ENCODE assay signal across 8 mouse cellular contexts in genomic region chr7:3595146-3595545, GRCm38 (mm10). TPM values are rescaled to one million over a fixed set of nuclear protein-coding genes. Genes with fewer than 3 reads are reported as not detected.
DNase-seq lines count a peak whose midpoint lies in the region; ATAC-seq and TF ChIP-seq lines count a peak whose summit lies in the region.

No protein-coding gene starts in this region.

- peak overlapping the region; percentile 48 for H3K4me3 ChIP-seq in erythroblast, embryonic 14.5 days (replicated peaks)
- peak overlapping the region; percentile 63 to 66 for H3K4me3 ChIP-seq in ES-E14 (ENCODE audit: insufficient read depth in 1 of 2, low read depth in 1 of 2, low read length in 2 of 2, poor library complexity in 1 of 2, severe bottlenecking in 1 of 2)
- H3K4me3 ChIP-seq in hindbrain, embryonic 16.5 days (ENCODE audit: low read length) = 0 out of 2 replicates have a peak overlapping the region, but pooled peaks have one; percentile 6
- peak overlapping the region; percentile 34 to 40 for H3K4me3 ChIP-seq in liver, embryonic 14.5 days (ENCODE audit: insufficient read depth in 1 of 2, low read depth in 2 of 2, low read length in 2 of 2)
- peak overlapping the region; percentile 24 for H3K4me3 ChIP-seq in stomach, embryonic 16.5 days (replicated peaks; ENCODE audit: low read length)

- no peak overlapping the region; the same call in 1 of the 2 replicates for H3K27ac ChIP-seq in ES-E14 (ENCODE audit: insufficient read depth, low read depth, low read length, poor library complexity, severe bottlenecking)
- H3K27ac ChIP-seq in hindbrain, embryonic 16.5 days (ENCODE audit: low read depth, low read length) = no peak overlapping the region
- no peak overlapping the region for H3K27ac ChIP-seq in liver, embryonic 14.5 days
- no peak overlapping the region for H3K27ac ChIP-seq in stomach, embryonic 16.5 days (ENCODE audit: low read length)

- no peaks in the 10 kb centered on the region for H3K36me3 ChIP-seq in erythroblast, embryonic 14.5 days (ENCODE audit: control insufficient read depth)
- H3K36me3 ChIP-seq in ES-E14 (ENCODE audit: control insufficient read depth, insufficient read depth, low read length, poor library complexity, severe bottlenecking) = no peaks in the 10 kb centered on the region
- no peaks in the 10 kb centered on the region for H3K36me3 ChIP-seq in hindbrain, embryonic 16.5 days (ENCODE audit: control insufficient read depth, insufficient read depth, low read length)
- H3K36me3 ChIP-seq in liver, embryonic 14.5 days (replicated peaks; ENCODE audit: control insufficient read depth, insufficient read depth, low read depth) = no peaks in the 10 kb centered on the region
- no peaks in the 10 kb centered on the region for H3K36me3 ChIP-seq in stomach, embryonic 16.5 days (ENCODE audit: control insufficient read depth, insufficient read depth, low read length)

- H3K4me1 ChIP-seq in erythroblast, embryonic 14.5 days (ENCODE audit: control insufficient read depth) = peaks cover 6% of the 10 kb centered on the region
- H3K4me1 ChIP-seq in ES-E14 (ENCODE audit: control insufficient read depth in 2 of 2, insufficient read depth in 2 of 2, low read length in 2 of 2, poor library complexity in 1 of 2) = no peaks in the 10 kb centered on the region
- no peaks in the 10 kb centered on the region for H3K4me1 ChIP-seq in hindbrain, embryonic 16.5 days (ENCODE audit: control insufficient read depth, insufficient read depth, low read depth, low read length)
- peaks cover 2 to 3% of the 10 kb centered on the region in 2 experiments; a peak in 1 of 4 replicates for H3K4me1 ChIP-seq in liver, embryonic 14.5 days (replicated peaks; ENCODE audit: control insufficient read depth in 2 of 2, insufficient read depth in 2 of 2, low read length in 1 of 2)
- no peaks in the 10 kb centered on the region for H3K4me1 ChIP-seq in stomach, embryonic 16.5 days (ENCODE audit: control insufficient read depth, insufficient read depth, low read length)

- in situ Hi-C loops in ES-E14 (cut with MboI; ENCODE audit: low sequenced_read_pairs in 2 of 2, unreplicated experiment in 2 of 2) = no loop called here

- TF ChIP-seq CTCF in liver, embryonic 14.5 days (IDR thresholded peaks at IDR 0.05; ENCODE audit: low read depth) = no peak

- no peak for TF ChIP-seq EP300 in liver, embryonic 14.5 days (IDR thresholded peaks at IDR 0.05; ENCODE audit: low read depth)

- peak overlapping the region; percentile 29 for H3K4me2 ChIP-seq in hindbrain, embryonic 16.5 days (ENCODE audit: low read length)
- peak overlapping the region; percentile 56 for H3K4me2 ChIP-seq in liver, embryonic 14.5 days (ENCODE audit: low read depth)
- H3K4me2 ChIP-seq in stomach, embryonic 16.5 days (ENCODE audit: low read depth, low read length) = peak overlapping the region; percentile 36; the same call in 1 of the 2 replicates

- DNase-seq in ES-E14 (ENCODE audit: low read depth, low spot score) = peak; percentile 59
- DNase-seq in liver, embryonic 14.5 days (ENCODE audit: low read depth in 3 of 3, low spot score in 3 of 3) = peak; percentile 36 to 48 (median 41)
- DNase-seq in layer of hippocampus, adult 9-11 months = no peak
- no peak for DNase-seq in right cerebral cortex, postnatal 10 days (ENCODE audit: low spot score in 2 of 2)

- peak overlapping the region; percentile 73; the same call in 1 of the 2 replicates for H3K9ac ChIP-seq in ES-E14 (ENCODE audit: insufficient read depth, low read depth, low read length, poor library complexity, severe bottlenecking)
- no peak overlapping the region for H3K9ac ChIP-seq in hindbrain, embryonic 16.5 days (ENCODE audit: low read depth, low read length)
- H3K9ac ChIP-seq in liver, embryonic 14.5 days (replicated peaks) = peak overlapping the region; percentile 43
- no peak overlapping the region for H3K9ac ChIP-seq in stomach, embryonic 16.5 days (ENCODE audit: low read length)

- H3K27me3 ChIP-seq in erythroblast, embryonic 14.5 days (ENCODE audit: control insufficient read depth) = no peaks in the 10 kb centered on the region
- no peaks in the 10 kb centered on the region for H3K27me3 ChIP-seq in hindbrain, embryonic 16.5 days (replicated peaks; ENCODE audit: control insufficient read depth, insufficient read depth, low read length)
- no peaks in the 10 kb centered on the region for H3K27me3 ChIP-seq in liver, embryonic 14.5 days (ENCODE audit: control insufficient read depth, insufficient read depth, low read length)
- H3K27me3 ChIP-seq in stomach, embryonic 16.5 days (ENCODE audit: control insufficient read depth, insufficient read depth, low read length) = no peaks in the 10 kb centered on the region

- no peak for ATAC-seq in erythroblast, adult 5-6 weeks (replicated peaks; ENCODE audit: low FRiP score, poor library complexity, severe bottlenecking)
- ATAC-seq in hindbrain, embryonic 16.5 days = no peak
- ATAC-seq in liver, embryonic 14.5 days (ENCODE audit: insufficient read depth) = peak; percentile 79
- no peak for ATAC-seq in stomach, embryonic 16.5 days (ENCODE audit: insufficient read depth, low FRiP score)

- 19% methylated on average over 9 of the region's 9 CpGs for WGBS in hindbrain, embryonic 16.5 days
- WGBS in liver, embryonic 14.5 days (ENCODE audit: insufficient replicate concordance) = 11% methylated on average over 9 of the region's 9 CpGs
- 14% methylated on average over 9 of the region's 9 CpGs for WGBS in stomach, embryonic 16.5 days

- H3K9me3 ChIP-seq in erythroblast, embryonic 14.5 days (ENCODE audit: control insufficient read depth, low read length) = no peaks in the 10 kb centered on the region
- H3K9me3 ChIP-seq in ES-E14 (ENCODE audit: control insufficient read depth, insufficient read depth, low read depth, low read length) = no peaks in the 10 kb centered on the region
- no peaks in the 10 kb centered on the region for H3K9me3 ChIP-seq in hindbrain, embryonic 16.5 days (ENCODE audit: control insufficient read depth, low read length)
- no peaks in the 10 kb centered on the region for H3K9me3 ChIP-seq in liver, embryonic 14.5 days (ENCODE audit: control insufficient read depth, low read length)
- no peaks in the 10 kb centered on the region for H3K9me3 ChIP-seq in stomach, embryonic 16.5 days (replicated peaks; ENCODE audit: control insufficient read depth, low read length)

TF ChIP-seq in ES-E14, 5 proteins besides CTCF, POLR2A, EP300 and RAD21 (continues in another document):
- no peak for TF ChIP-seq MAFK (IDR thresholded peaks at IDR 0.05; ENCODE audit: insufficient read depth, low read depth, low read length)
- peak; percentile 94 for TF ChIP-seq ZNF384 (IDR thresholded peaks at IDR 0.05; ENCODE audit: low read depth, low read length)

RNA-seq across cellular contexts. Expression of gene Oscar, which starts 20.8 kb away (rescaled TPM):
- polyA plus RNA-seq in erythroblast, embryonic 14.5 days (2012) = not detected in 2 replicates
- total RNA-seq in erythroblast, adult 5-6 weeks (2015; ENCODE audit: low replicate concordance) = not detected in 2 replicates
- not detected in 2 replicates for total RNA-seq in erythroblast, adult 5-6 weeks (2017; ENCODE audit: low replicate concordance)
- 0.13 and 0.26 TPM in 2 replicates for total RNA-seq in ES-E14 (2012; rRNA removed)
- 0.64 and 0.73 TPM in 2 replicates for polyA plus RNA-seq in hindbrain, embryonic 16.5 days (2015; fragmentation: Nextera tagmentation; extraction: Ambion mirVana)
- 0.03 and 0.06 TPM in 2 replicates for polyA plus RNA-seq in liver, embryonic 14.5 days (2012; rRNA removed)
- not detected in 2 replicates for polyA plus RNA-seq in liver, embryonic 14.5 days (2014; fragmentation: Nextera tagmentation; extraction: Ambion mirVana)
- polyA plus RNA-seq in stomach, embryonic 16.5 days (2015; fragmentation: Nextera tagmentation; extraction: Ambion mirVana) = 0.12 TPM in 2 replicates

RNA-seq across cellular contexts. Expression of gene Ndufa3, which starts 22.0 kb away (rescaled TPM):
- 3.6 and 5.5 TPM in 2 replicates for polyA plus RNA-seq in erythroblast, embryonic 14.5 days (2012)
- total RNA-seq in erythroblast, adult 5-6 weeks (2015; ENCODE audit: low replicate concordance) = 136 and 146 TPM in 2 replicates
- 46.0 and 54.0 TPM in 2 replicates for total RNA-seq in erythroblast, adult 5-6 weeks (2017; ENCODE audit: low replicate concordance)
- 236 and 303 TPM in 2 replicates for total RNA-seq in ES-E14 (2012; rRNA removed)
- polyA plus RNA-seq in hindbrain, embryonic 16.5 days (2015; fragmentation: Nextera tagmentation; extraction: Ambion mirVana) = 461 and 526 TPM in 2 replicates
- polyA plus RNA-seq in liver, embryonic 14.5 days (2012; rRNA removed) = 106 and 107 TPM in 2 replicates
- 351 and 354 TPM in 2 replicates for polyA plus RNA-seq in liver, embryonic 14.5 days (2014; fragmentation: Nextera tagmentation; extraction: Ambion mirVana)
- 457 and 491 TPM in 2 replicates for polyA plus RNA-seq in stomach, embryonic 16.5 days (2015; fragmentation: Nextera tagmentation; extraction: Ambion mirVana)

RNA-seq across cellular contexts. Expression of gene Tfpt, which starts 34.6 kb away (rescaled TPM):
- polyA plus RNA-seq in erythroblast, embryonic 14.5 days (2012) = 3.1 and 3.3 TPM in 2 replicates
- total RNA-seq in erythroblast, adult 5-6 weeks (2015; ENCODE audit: low replicate concordance) = 4.2 and 4.6 TPM in 2 replicates
- 15.4 and 15.5 TPM in 2 replicates for total RNA-seq in erythroblast, adult 5-6 weeks (2017; ENCODE audit: low replicate concordance)
- 25.4 and 29.1 TPM in 2 replicates for total RNA-seq in ES-E14 (2012; rRNA removed)
- 36.3 and 39.6 TPM in 2 replicates for polyA plus RNA-seq in hindbrain, embryonic 16.5 days (2015; fragmentation: Nextera tagmentation; extraction: Ambion mirVana)
- polyA plus RNA-seq in liver, embryonic 14.5 days (2012; rRNA removed) = 6.4 and 10.7 TPM in 2 replicates
- polyA plus RNA-seq in liver, embryonic 14.5 days (2014; fragmentation: Nextera tagmentation; extraction: Ambion mirVana) = 7.7 and 8.0 TPM in 2 replicates
- polyA plus RNA-seq in stomach, embryonic 16.5 days (2015; fragmentation: Nextera tagmentation; extraction: Ambion mirVana) = 17.7 and 19.0 TPM in 2 replicates

RNA-seq across cellular contexts. Expression of gene Prpf31, which starts 34.6 kb away (rescaled TPM):
- polyA plus RNA-seq in erythroblast, embryonic 14.5 days (2012) = 3.2 TPM in 2 replicates
- total RNA-seq in erythroblast, adult 5-6 weeks (2015; ENCODE audit: low replicate concordance) = 8.8 and 10.4 TPM in 2 replicates
- total RNA-seq in erythroblast, adult 5-6 weeks (2017; ENCODE audit: low replicate concordance) = 9.5 and 16.4 TPM in 2 replicates
- 109 and 137 TPM in 2 replicates for total RNA-seq in ES-E14 (2012; rRNA removed)
- 84.2 and 88.8 TPM in 2 replicates for polyA plus RNA-seq in hindbrain, embryonic 16.5 days (2015; fragmentation: Nextera tagmentation; extraction: Ambion mirVana)
- polyA plus RNA-seq in liver, embryonic 14.5 days (2012; rRNA removed) = 19.9 and 28.4 TPM in 2 replicates
- polyA plus RNA-seq in liver, embryonic 14.5 days (2014; fragmentation: Nextera tagmentation; extraction: Ambion mirVana) = 46.4 and 48.3 TPM in 2 replicates
- 79.4 and 89.0 TPM in 2 replicates for polyA plus RNA-seq in stomach, embryonic 16.5 days (2015; fragmentation: Nextera tagmentation; extraction: Ambion mirVana)

RNA-seq across cellular contexts. Expression of gene Cnot3, which starts 49.9 kb away (rescaled TPM):
- 50.1 and 53.8 TPM in 2 replicates for polyA plus RNA-seq in erythroblast, embryonic 14.5 days (2012)
- 80.9 and 94.9 TPM in 2 replicates for total RNA-seq in erythroblast, adult 5-6 weeks (2015; ENCODE audit: low replicate concordance)
- total RNA-seq in erythroblast, adult 5-6 weeks (2017; ENCODE audit: low replicate concordance) = 15.2 and 20.4 TPM in 2 replicates
- 47.3 and 54.4 TPM in 2 replicates for total RNA-seq in ES-E14 (2012; rRNA removed)
- polyA plus RNA-seq in hindbrain, embryonic 16.5 days (2015; fragmentation: Nextera tagmentation; extraction: Ambion mirVana) = 30.0 and 43.1 TPM in 2 replicates
- 27.0 and 30.2 TPM in 2 replicates for polyA plus RNA-seq in liver, embryonic 14.5 days (2012; rRNA removed)
- polyA plus RNA-seq in liver, embryonic 14.5 days (2014; fragmentation: Nextera tagmentation; extraction: Ambion mirVana) = 20.2 and 20.8 TPM in 2 replicates
- polyA plus RNA-seq in stomach, embryonic 16.5 days (2015; fragmentation: Nextera tagmentation; extraction: Ambion mirVana) = 43.0 and 44.5 TPM in 2 replicates

Comparison
In these comparisons a context has a peak if more than half of its experiments do, and no peak if none do; other contexts are left out.
1. H3K4me3 ChIP-seq: peak in every context shown above with its lines; median percentile 64 in ES-E14; 48 in erythroblast, embryonic 14.5 days; 37 in liver, embryonic 14.5 days; 24 in stomach, embryonic 16.5 days; 6 in hindbrain, embryonic 16.5 days.
2. DNase-seq: peak in ES-E14 (single experiment) and liver, embryonic 14.5 days (3 of 3); none in layer of hippocampus, adult 9-11 months (single experiment) and right cerebral cortex, postnatal 10 days (0 of 2).
3. H3K9ac ChIP-seq: peak in ES-E14 (single experiment) and liver, embryonic 14.5 days (single experiment); none in hindbrain, embryonic 16.5 days (single experiment) and stomach, embryonic 16.5 days (single experiment).
4. RNA of gene Ndufa3, which starts 22.0 kb away (polyA plus RNA-seq): 461 to 526 TPM in hindbrain, embryonic 16.5 days, 457 to 491 TPM in stomach, embryonic 16.5 days and 106 to 354 TPM in liver, embryonic 14.5 days; 3.6 to 5.5 TPM in erythroblast, embryonic 14.5 days; every median in the first group is over 10 times any median in the second.
5. Peak in every context shown above with its lines, with median percentiles within 50 percentile points of each other: H3K4me2 ChIP-seq.